Mouse (Mus musculus) cerebellum, adult 11-12 months (tissue): ENCODE data around the gene Gm28845.
"Not testable (repeated sequence)": the region's sequence is repeated elsewhere in the genome, so short reads cannot be mapped to it uniquely, and the experiment has no call there.

Source experiments
- DNase-seq: peaks from one replicate; pipeline ENCODE4 v3.0.0; 2022

Gene Gm28845

DNA sequence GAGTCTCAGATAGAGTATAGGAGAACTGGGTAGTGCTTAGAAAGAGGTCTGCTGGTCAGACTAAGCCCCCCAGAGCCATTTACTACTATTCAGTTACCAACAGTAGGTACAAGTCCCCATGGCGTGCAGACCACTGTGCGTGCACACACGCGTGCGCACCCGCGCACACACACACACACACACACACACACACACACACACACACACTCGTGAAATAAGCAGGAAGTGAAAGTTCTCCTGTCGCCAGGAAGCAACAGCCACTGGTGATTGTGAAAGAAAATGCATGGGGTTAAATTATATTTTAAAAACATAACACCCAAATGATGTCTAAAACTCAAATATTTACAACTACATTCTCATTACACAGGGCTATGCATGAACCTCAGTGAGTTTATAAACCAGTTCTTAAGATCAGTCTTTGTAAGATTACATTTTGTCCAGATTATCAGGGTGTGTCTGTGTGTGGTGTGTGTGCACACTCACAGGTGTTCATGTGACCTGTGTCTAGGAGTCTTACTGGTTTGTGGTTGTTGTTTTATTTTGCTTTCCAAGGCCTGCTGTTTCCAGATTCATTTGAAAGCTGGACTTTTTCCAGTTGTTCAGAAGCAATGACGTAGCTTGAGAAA lies 11.6 kb downstream of the Gm28845 start:
- DNase-seq = no peak

DNA sequence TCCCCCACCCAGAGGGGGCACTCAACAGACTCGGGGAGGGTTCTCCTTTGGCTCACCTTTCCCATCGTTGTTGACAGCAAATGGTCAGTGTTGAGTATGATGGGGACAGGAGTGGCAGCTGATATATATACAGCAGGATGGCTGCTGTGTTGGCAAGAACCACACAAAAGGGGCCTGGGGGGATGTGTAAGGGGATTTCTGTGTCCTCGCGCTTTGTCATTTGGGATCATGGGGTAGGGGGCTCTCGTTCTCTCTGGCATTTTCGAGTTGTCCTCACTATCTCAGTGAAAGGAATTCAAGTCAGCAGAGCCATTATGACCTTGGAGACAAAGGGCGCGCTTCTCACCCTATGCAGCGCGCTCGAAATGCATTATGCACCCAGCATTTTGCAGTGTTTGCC lies 16.1 kb downstream of the Gm28845 start, which contains the start of gene Cryga:
Gene Cryga, minus strand, starts transcription at position 101 of the 400 bp plus-strand sequence.
- no peak for DNase-seq

DNA sequence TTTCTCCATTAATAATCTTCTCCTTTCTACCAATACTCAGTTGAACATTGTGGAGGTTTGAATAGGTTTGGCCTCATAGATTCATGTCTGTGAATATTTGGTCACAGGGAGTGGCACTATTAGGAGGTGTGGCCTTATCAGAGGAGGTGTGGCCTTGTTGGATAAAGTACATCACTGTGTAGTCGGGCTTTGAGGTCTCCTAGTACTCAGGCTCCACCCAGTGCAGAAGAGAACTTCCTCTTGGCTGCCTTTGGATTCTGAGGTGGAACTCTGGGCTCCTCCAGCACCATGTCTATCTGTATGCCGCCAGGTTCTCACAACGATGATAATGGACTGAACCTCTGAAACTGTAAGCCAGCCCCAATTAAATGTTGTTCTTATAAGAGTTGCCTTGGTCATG lies 22.4 kb downstream of the Gm28845 start:
- DNase-seq = no peak

DNA sequence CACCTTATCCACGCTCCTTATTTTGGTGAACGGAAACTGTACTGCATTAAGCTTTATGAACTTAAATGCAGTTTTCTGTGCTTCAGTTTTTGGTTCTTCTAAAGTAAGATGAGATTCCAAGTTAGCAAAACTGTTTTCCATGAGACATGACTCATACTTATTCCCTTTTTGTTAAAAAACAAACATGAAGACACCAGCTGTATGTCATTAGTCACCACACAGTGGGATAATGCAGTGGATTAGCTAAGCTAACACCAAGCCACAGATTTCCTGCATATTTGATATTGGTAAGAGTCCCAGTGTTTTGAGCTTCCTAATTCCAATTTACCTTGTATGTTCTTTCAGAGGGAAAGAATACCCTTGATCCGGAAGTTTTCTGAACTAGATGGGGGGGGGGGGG lies 27.8 kb downstream of the Gm28845 start:
- DNase-seq = no peak

DNA sequence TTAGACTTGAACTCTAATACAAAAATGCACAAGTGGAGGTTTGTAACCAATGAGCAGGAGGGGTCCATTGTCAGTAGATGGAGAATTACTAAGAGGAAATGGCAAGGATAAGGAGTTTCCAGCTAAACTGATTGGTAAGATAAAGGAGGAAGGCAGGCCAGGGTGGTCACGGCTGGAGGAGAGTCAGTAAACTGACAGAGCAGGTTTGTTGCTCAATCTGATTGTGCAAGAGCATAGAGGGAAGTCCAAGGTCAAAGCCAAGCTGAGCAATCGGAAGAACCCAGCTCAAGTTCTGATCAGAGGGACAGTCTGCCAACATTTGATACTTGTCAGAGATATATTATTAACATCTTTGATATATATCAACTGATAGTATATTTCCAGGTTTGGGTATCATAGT lies 29.0 kb downstream of the Gm28845 start:
- no peak for DNase-seq

DNA sequence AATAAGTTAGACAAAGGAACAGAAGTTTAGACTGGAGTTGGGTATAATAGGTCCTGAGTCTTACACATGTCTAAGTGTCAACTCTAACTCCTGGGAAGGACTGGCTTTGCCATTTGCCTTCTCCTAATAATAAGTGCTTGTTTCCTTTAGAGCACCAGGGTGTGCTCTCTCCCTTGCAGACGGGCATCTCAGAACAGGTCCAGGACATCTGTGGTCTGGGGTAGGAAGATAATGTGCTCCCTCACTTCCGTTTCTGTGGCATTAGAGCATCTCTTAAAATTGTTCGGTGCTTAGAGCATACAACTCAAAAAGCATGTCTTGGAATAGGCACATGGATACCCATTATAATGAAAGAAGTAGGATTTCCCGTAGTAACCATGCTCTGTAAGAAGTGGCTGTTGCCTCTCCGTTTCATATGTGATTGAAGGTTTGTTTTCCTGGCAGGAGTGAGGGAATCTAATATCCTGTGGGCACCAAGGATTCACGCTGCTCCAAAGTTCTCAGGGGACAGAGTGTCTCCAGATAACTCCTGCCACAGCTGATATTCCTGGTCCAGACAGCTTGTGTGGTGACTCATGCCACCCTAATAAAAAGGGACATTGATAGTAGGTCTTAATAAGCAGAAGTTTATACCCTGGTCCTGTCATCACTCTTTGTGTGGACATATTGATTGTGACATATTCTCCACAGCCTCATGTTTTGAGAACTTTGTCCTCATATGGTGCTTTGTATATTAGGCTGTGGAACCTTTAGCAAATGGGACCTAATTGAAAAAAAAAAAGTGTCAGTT lies 30.6 kb downstream of the Gm28845 start:
- DNase-seq = no peak

DNA sequence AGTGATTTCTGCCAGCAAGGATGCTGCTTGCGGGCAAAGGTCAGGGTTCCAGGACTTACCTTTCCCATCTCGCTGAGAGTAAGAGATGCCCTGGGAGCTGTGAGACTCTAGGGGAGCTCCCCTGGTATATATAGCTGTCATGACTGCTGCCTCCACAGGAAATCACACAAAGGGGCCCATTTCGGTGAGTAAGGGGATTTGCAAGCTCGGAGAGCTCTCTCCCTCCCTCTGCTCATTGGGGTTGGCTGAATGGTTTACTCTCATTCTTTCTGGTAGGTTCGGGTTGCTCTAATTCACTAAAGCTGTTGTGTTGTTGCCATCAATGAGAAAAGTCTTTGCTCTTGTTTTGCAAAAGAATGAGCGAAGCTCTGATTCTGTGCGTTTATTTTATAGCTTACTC lies 37.2 kb downstream of the Gm28845 start, which contains the start of gene Crygb:
Gene Crygb, minus strand, starts transcription at position 101 of the 400 bp plus-strand sequence.
- DNase-seq = no peak

DNA sequence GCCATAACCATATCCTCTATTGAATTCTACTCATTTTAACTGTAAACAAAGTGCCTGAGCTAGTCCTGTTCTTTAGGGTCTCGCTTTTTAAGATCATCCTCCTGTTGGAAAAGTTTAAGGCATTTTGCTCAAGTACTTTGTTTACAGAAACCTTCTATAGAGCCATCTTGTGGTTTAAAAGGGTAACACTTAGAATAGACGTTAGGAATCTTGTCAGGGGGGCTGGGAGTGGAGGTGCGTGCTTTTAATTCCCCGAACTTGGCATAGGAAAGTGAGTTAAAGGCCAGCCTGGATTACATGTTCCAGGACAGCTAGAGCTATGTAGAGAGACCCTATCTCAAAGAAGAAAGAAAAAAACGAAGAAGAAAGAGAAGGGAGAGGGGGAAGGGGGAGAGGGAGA lies 43.8 kb downstream of the Gm28845 start:
- DNase-seq = no peak

DNA sequence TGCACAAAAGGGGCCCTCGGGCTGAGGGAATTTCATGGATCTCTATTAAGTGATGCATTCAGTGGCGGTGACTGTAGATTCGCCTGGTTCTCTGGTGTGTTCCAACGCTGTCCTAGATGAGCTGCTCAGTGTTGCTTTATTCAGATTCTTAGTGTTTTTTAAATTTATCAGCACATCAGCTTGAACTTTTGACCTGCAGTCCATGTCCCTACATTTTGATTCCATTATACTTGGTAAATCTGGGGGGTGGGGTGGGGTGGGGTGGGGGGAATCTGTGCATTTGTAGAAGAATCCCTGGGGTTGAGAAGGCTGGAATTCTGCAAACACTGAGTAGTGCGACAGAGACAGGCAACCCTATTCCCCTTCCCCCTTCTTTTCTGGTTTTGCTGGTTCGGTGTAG lies 45.8 kb downstream of the Gm28845 start, which contains the start of gene Crygc:
Gene Crygc, minus strand, starts transcription at position 101 of the 400 bp plus-strand sequence.
- no peak for DNase-seq

DNA sequence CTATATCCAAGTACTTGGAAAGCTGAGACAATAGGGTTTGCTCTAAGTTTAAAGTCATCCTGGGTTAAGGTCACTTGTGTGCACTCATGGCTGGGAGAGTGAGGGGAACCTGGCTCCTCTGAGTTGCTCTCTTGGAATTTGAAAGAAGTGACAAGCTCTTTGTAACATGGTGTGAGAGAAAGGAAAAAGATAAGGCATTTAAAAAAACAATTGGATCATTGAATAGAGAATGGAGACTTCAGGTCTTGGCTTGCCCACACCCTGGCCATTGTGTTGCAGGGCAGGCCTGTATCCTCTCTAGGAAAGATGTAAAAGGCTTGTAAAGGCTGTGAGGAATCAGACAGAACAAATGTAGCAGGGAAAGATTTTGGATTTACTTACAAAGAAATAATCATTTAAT lies 51.5 kb downstream of the Gm28845 start:
- no peak for DNase-seq

DNA sequence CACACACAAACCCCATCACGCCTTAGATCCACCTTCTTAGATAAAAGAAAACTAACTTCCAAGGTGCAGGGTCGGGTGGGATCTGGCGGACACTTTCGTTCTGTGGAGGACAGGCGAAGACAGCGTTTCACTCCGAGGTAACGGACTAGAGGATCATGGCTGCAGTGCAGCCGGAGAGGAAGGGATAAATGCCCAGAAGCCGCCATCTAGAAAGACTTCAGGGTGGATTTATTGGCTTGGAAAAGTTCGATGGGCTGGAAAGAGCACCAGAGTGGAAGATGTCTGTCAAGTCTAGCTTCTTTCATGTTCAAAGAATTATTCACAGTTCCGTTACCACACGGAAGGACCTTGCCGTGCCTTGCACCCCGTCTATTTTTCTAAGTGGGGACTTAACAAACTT lies 55.2 kb downstream of the Gm28845 start:
- no peak for DNase-seq

DNA sequence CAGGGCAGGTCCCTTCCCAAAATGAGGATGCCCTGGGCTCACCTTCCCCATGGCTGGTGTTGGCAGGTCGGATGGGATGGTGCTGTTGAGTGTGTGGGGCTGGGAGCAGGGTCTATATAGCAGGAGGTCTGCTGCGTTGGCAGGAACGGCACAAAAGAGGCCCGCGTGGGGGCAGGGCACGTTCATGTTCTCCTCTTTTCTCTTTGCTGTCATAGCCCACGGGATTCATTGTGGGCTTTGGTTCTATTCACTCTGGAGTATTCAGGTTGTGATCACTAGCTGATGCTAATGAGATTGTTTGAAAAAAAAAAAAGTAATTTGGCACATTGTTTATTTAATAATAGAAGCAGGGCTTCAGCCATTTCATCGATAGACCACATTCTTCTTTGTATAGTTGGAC lies 56.0 kb downstream of the Gm28845 start, which contains the start of gene Crygd:
Gene Crygd, minus strand, starts transcription at position 101 of the 400 bp plus-strand sequence.
- no peak for DNase-seq

DNA sequence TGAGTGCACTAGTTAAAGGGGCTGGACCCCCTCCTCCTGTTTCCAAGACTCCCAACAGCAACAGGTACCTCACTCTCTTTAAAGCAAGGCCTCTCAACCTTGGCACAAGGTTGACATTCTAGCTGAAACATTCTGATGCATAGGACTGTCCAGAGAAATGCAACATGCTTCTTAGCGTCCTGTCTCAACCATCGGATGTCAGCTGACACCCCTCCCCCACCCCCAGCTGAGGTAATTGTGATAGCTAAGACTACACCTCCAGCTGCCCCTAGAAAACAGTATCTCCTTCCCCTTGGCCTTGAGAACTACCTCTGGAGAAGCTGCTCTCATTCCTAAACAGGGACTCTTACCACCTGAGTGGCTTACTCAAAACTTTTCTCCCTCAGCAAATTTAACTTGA lies 67.2 kb downstream of the Gm28845 start:
- no peak for DNase-seq

DNA sequence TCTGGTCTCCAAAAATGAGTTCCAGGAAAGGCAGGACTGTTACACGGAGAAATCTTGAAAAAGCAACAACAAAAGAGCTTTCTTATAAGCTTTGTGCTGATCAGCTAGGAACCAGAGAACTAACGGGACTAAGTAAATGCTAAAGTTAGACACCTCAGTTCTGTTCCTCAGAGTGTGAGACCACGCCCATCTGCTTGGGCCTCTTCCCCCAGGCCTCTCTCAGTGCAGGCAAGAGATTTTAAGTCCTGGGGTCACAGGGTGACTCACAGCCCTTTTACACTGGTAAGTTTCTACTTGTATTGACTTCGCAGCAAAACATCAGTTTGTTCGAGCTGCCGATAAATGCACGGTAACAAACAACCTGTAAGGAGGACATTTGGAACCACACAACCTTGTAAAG lies 67.7 kb downstream of the Gm28845 start:
- no peak for DNase-seq

DNA sequence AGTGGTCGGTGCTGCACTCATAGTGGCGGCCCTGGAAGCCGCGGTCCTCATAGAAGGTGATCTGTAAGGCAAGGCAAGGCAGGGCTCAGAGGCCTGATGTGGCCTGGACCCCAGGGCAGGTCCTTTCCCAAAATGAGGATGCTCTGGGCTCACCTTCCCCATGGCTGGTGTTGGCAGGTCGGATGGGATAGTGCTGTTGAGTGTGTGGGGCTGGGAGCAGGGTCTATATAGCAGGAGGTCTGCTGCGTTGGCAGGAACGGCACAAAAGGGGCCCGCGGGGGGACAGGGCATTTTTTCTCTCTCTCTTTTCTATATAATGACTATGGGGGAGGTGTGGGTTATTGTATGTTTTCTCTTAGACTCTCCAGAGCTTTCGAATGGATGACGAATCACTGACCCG lies 68.4 kb downstream of the Gm28845 start, which contains the start of gene Cryge:
Gene Cryge, minus strand, starts transcription at position 198 of the 400 bp plus-strand sequence.
- not testable (repeated sequence) for DNase-seq
